Mouse (Mus musculus) lung, postnatal 0 days (tissue): ENCODE results near the gene Rybp. TPM values are rescaled to one million over a fixed set of nuclear protein-coding genes. Genes with fewer than 3 reads are reported as not detected.

ENCODE experiments used
- ATAC-seq: fragments of 200-750 bp; cut with Nextera tagmentation; 2 replicates; pipeline ENCODE4 v1.8.0; 2017; ENCODE audit warnings: moderate library complexity
- DNase-seq: peaks from one replicate; pipeline ENCODE4 v3.0.0-alpha.2; 2016; ENCODE audit warnings: low spot score
- H3K27ac ChIP-seq: fragments of 300-500 bp; sonication (generic); 2 replicates; pipeline ENCODE4 v1.5.1; 2014; ENCODE audit warnings: antibody characterized with exemption, mild to moderate bottlenecking, low read length, mixed read lengths
- H3K27me3 ChIP-seq: fragments of 300-500 bp; sonication (generic); replicated peaks from 2 replicates; pipeline ENCODE4 v1.6.1; 2014; ENCODE audit warnings: low read length, mixed read lengths; ENCODE audit not compliant: insufficient read depth
- H3K36me3 ChIP-seq: fragments of 300-500 bp; sonication (generic); 2 replicates; pipeline ENCODE4 v1.6.1; 2014; ENCODE audit warnings: low read length, mixed read lengths; ENCODE audit not compliant: insufficient read depth
- H3K4me1 ChIP-seq: fragments of 300-500 bp; sonication (generic); 2 replicates; pipeline ENCODE4 v1.6.1; 2014; ENCODE audit warnings: antibody characterized with exemption, low read depth, low read length, mixed read lengths; ENCODE audit not compliant: insufficient read depth
- H3K4me2 ChIP-seq: fragments of 300-500 bp; sonication (generic); replicated peaks from 2 replicates; pipeline ENCODE4 v1.6.1; 2014; ENCODE audit warnings: low read depth, mild to moderate bottlenecking, low read length, moderate library complexity, mixed read lengths
- H3K4me3 ChIP-seq: fragments of 300-500 bp; sonication (generic); 2 replicates; pipeline ENCODE4 v1.5.1; 2014; ENCODE audit warnings: low read depth, low read length
- H3K9ac ChIP-seq: fragments of 300-500 bp; sonication (generic); replicated peaks from 2 replicates; pipeline ENCODE4 v1.6.1; 2014; ENCODE audit warnings: low read depth, mild to moderate bottlenecking
- H3K9me3 ChIP-seq: fragments of 300-500 bp; sonication (generic); 2 replicates; pipeline ENCODE4 v1.6.1; 2016; ENCODE audit warnings: low read length, mixed read lengths
- CTCF ChIP-seq: IDR thresholded peaks from 2 replicates; pipeline ENCODE4 v1.5.1; 2016; ENCODE audit warnings: antibody characterized with exemption, mild to moderate bottlenecking
- EP300 ChIP-seq: IDR thresholded peaks from 2 replicates; pipeline ENCODE4 v1.6.1; 2016; ENCODE audit warnings: antibody characterized with exemption, mild to moderate bottlenecking, control low read depth
- WGBS: fragments of 180-500 bp; shearing (Covaris S2); extraction: QIAGEN DNeasy Blood & Tissue Kit; methylation state at CpG from one replicate; pipeline ENCODE4 v1.1.7; 2014; 5-methylcytosine and 5-hydroxymethylcytosine counted together
- polyA plus RNA-seq: library from polyadenylated mRNA; unstranded; fragments of >200 nt; fragmentation: Nextera tagmentation; extraction: Ambion mirVana; gene quantifications from 2 replicates; pipeline ENCODE4 v1.2.1, GENCODE M21; 2015

The Rybp gene
- polyA plus RNA-seq, 1 experiment from 2014 or later = 16.6 TPM

GRCm38 (mm10) chr6:100202091-100202490 lies 85.2 kb downstream of the Rybp start:
- H3K4me3 ChIP-seq = no peak overlapping the region
- no peaks in the 10 kb centered on the region for H3K27me3 ChIP-seq
- H3K4me2 ChIP-seq = no peak overlapping the region
- no peaks in the 10 kb centered on the region for H3K9me3 ChIP-seq
- no peak overlapping the region for H3K9ac ChIP-seq
- DNase-seq (peak; percentile 39), ATAC-seq (no peak)
- H3K27ac ChIP-seq = no peak overlapping the region
- WGBS = 22% methylated on average over 1 of the region's 1 CpGs
- TF ChIP-seq EP300 = no peak
- TF ChIP-seq CTCF = no peak
- no peaks in the 10 kb centered on the region for H3K36me3 ChIP-seq
- peaks cover 14% of the 10 kb centered on the region for H3K4me1 ChIP-seq

DNA sequence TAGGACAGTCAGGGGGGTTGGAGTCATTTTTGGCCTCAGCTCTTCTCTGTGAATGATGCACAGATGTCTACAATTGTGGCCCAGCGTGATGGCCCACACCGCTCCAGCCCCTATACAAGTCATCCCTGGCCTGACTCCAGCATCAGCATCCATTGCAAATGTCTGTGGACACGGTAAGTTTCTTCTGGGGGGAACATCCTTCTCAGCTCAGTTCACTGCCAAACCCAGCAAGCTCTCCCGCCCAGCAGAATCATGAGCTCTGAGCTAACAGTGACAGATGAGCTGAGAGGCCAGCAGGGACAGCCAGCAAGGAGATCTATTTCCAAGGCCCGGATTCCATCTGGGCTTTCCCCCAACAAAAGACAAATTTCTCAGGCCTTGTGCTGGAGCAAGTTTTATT lies 90.2 kb downstream of the Rybp start:
- Histone ChIP-seq H3K4me1 (peaks cover 21% of the 10 kb centered on the region), H3K36me3 (no peaks in the 10 kb centered on the region), H3K4me3 (no peak overlapping the region), H3K27ac (no peak overlapping the region), H3K9ac (no peak overlapping the region), H3K27me3 (no peaks in the 10 kb centered on the region), H3K9me3 (no peaks in the 10 kb centered on the region), H3K4me2 (no peak overlapping the region)
- ATAC-seq (peak; percentile 46), DNase-seq (peak; percentile 86)
- TF ChIP-seq EP300 = no peak
- TF ChIP-seq CTCF = peak; percentile 26
- 46% methylated on average over 5 of the region's 5 CpGs for WGBS

- WGBS = 3% methylated on average over 7 of the region's 7 CpGs
- DNase-seq = peak; percentile 90
- TF ChIP-seq EP300 = 0 out of 2 replicates have a peak, but pooled peaks have one; percentile 53
- TF ChIP-seq CTCF = peak; percentile 31; the same call in 1 of the 2 replicates
- H3K9me3 ChIP-seq = no peaks in the 10 kb centered on the region
- H3K4me3 ChIP-seq = no peak overlapping the region
- H3K27ac ChIP-seq = peak overlapping the region; percentile 58
- H3K27me3 ChIP-seq = no peaks in the 10 kb centered on the region
- no peak overlapping the region for H3K9ac ChIP-seq
- peak; percentile 88 for ATAC-seq
- H3K36me3 ChIP-seq = no peaks in the 10 kb centered on the region
- H3K4me2 ChIP-seq = no peak overlapping the region
- peaks cover 21% of the 10 kb centered on the region for H3K4me1 ChIP-seq
Measured at GRCm38 (mm10) chr6:100195870-100196409, 91.3 kb downstream of the Rybp start.

GRCm38 (mm10) chr6:100195091-100195490 lies 92.2 kb downstream of the Rybp start:
- no peak for ATAC-seq
- no peaks in the 10 kb centered on the region for H3K36me3 ChIP-seq
- no peaks in the 10 kb centered on the region for H3K9me3 ChIP-seq
- no peak overlapping the region for H3K9ac ChIP-seq
- 33% methylated on average over 5 of the region's 5 CpGs for whole genome bisulfite sequencing
- peaks cover 21% of the 10 kb centered on the region for H3K4me1 ChIP-seq
- no peak overlapping the region for H3K4me3 ChIP-seq
- no peak overlapping the region for H3K4me2 ChIP-seq
- DNase-seq = peak; percentile 49
- no peaks in the 10 kb centered on the region for H3K27me3 ChIP-seq
- TF ChIP-seq CTCF (no peak), EP300 (no peak)
- peak overlapping the region; percentile 58 for H3K27ac ChIP-seq

GRCm38 (mm10) chr6:100193760-100194159 lies 93.5 kb downstream of the Rybp start:
- Histone ChIP-seq H3K27ac (no peak overlapping the region), H3K9me3 (no peaks in the 10 kb centered on the region), H3K27me3 (no peaks in the 10 kb centered on the region), H3K36me3 (no peaks in the 10 kb centered on the region), H3K4me3 (no peak overlapping the region), H3K4me1 (peaks cover 24% of the 10 kb centered on the region), H3K9ac (no peak overlapping the region), H3K4me2 (no peak overlapping the region)
- ATAC-seq (no peak), DNase-seq (no peak)
- WGBS = 57% methylated on average over 7 of the region's 7 CpGs
- TF ChIP-seq EP300 (no peak), CTCF (no peak)

- peaks cover 25% of the 10 kb centered on the region for H3K4me1 ChIP-seq
Measured at GRCm38 (mm10) chr6:100192691-100193229, 94.5 kb downstream of the Rybp start.

More at GRCm38 (mm10) chr6:100192691-100193229, 94.5 kb downstream of the Rybp start:
- no peaks in the 10 kb centered on the region for H3K36me3 ChIP-seq
- no peak overlapping the region for H3K27ac ChIP-seq
- H3K4me3 ChIP-seq = no peak overlapping the region
- H3K4me2 ChIP-seq = no peak overlapping the region
- ATAC-seq (no peak), DNase-seq (no peak)
- TF ChIP-seq CTCF (no peak), EP300 (no peak)
- no peaks in the 10 kb centered on the region for H3K9me3 ChIP-seq
- no peaks in the 10 kb centered on the region for H3K27me3 ChIP-seq
- H3K9ac ChIP-seq = no peak overlapping the region
- WGBS = 47% methylated on average over 4 of the region's 4 CpGs
